Mouse (Mus musculus): ENCODE data around the gene Rlbp1. TPM values are rescaled to one million over a fixed set of nuclear protein-coding genes. Genes with fewer than 3 reads are reported as not detected.

Rlbp1 gene
- polyA plus RNA-seq, 1 experiment from 2014 or later = 0.07 TPM

DNA sequence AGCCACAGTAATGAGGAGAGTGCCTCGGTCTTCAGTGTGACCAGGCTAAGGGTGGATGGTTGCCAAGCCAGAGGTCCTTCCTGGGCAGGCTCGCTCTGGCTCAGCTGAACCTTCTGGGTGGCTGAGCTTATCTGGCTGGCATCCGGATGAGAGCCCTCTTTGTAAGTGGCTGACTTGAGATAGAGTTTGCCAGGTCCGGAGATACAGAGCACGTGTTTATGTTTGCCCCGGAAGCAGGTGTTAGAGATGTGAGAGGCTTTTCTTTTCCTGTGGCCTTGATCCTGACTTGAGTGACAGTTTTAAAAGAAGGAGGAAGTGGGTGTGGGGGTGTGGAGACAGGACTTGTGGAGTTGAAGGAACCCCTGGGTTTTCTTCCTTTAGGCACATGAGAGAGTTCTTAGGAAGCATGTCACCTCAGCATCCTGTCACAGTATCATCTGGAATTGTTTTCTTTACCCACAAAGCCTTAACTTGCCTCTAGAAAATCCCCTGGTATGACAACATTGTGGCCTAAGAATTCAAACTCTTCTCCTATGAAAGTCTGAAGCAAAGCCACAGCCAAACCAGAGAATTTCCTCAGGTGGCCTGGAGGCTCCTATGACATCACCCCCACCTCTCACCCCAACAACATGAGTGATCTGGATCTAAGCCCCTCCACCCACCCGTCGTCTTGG lies 23.3 kb downstream of the Rlbp1 start:
- Histone ChIP-seq H3K4me3 (ENCODE audit: low read depth, low read length) (no peak overlapping the region), H3K27ac (ENCODE audit: low read length) (no peak overlapping the region), H3K36me3 (ENCODE audit: control insufficient read depth, insufficient read depth) (peaks cover 5% of the 10 kb centered on the region), H3K4me2 (ENCODE audit: low read depth, low read length) (no peak overlapping the region), H3K9me3 (replicated peaks; ENCODE audit: control insufficient read depth, low read length) (no peaks in the 10 kb centered on the region), H3K27me3 (ENCODE audit: control insufficient read depth, insufficient read depth, low read depth, low read length) (no peaks in the 10 kb centered on the region), H3K9ac (ENCODE audit: low read depth, low read length) (no peak overlapping the region), H3K4me1 (ENCODE audit: control insufficient read depth, low read depth, low read length) (peaks cover 10% of the 10 kb centered on the region)
- WGBS (ENCODE audit: insufficient replicate concordance) = 22% methylated on average over 8 of the region's 8 CpGs
- peak; percentile 26 for ATAC-seq (ENCODE audit: low read depth)

DNA sequence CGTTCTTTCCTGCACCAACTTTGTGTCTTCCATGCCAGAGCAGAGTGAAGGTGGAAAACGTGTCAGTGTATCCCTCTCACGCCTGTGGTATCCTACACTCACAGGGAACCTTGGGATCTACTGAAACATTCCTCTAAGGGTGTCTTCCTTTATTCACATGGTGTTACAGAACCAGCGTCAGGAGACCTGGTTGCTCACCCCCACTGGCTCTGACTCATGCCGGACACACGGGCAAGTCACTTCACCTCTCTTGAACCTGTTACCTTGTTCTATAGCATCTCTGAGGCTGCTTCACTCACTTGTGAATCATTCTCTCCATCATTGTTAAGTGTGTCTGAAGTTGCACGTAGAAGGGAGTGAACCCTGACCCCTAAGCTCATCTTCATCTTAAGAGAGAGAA lies 24.0 kb downstream of the Rlbp1 start:
- no peak for ATAC-seq (ENCODE audit: low read depth)
- Histone ChIP-seq H3K36me3 (ENCODE audit: control insufficient read depth, insufficient read depth) (peaks cover 5% of the 10 kb centered on the region), H3K27me3 (ENCODE audit: control insufficient read depth, insufficient read depth, low read depth, low read length) (no peaks in the 10 kb centered on the region), H3K4me1 (ENCODE audit: control insufficient read depth, low read depth, low read length) (peaks cover 17% of the 10 kb centered on the region), H3K4me2 (ENCODE audit: low read depth, low read length) (no peak overlapping the region), H3K9me3 (replicated peaks; ENCODE audit: control insufficient read depth, low read length) (no peaks in the 10 kb centered on the region), H3K27ac (ENCODE audit: low read length) (no peak overlapping the region), H3K4me3 (ENCODE audit: low read depth, low read length) (no peak overlapping the region), H3K9ac (ENCODE audit: low read depth, low read length) (no peak overlapping the region)
- 57% methylated on average over 7 of the region's 7 CpGs for WGBS (ENCODE audit: insufficient replicate concordance)

DNA sequence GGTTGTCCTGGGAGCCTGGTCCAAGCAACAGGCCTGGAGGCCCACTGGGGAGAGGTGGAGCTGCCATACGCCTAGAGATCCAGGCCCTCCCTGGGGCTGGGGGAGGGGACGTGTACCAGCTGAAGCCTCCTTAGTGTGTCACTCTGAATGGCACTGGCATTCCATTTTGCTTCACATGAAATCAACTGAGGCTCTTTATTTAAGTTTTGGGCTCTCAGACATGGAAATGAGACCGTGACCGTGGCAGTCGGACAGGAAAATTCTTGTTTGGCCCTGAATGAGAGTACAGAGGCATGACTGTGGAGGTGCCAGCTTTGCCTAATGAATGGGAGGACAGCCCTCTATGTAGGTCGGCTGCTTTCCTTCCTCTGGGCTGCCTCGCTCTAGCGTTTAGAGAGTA lies 24.6 kb downstream of the Rlbp1 start:
- peaks cover 18% of the 10 kb centered on the region for H3K4me1 ChIP-seq (ENCODE audit: control insufficient read depth, low read depth, low read length)
- 74% methylated on average over 8 of the region's 8 CpGs for WGBS (ENCODE audit: insufficient replicate concordance)
- no peak overlapping the region for H3K4me2 ChIP-seq (ENCODE audit: low read depth, low read length)
- H3K27ac ChIP-seq (ENCODE audit: low read length) = no peak overlapping the region
- H3K9me3 ChIP-seq (replicated peaks; ENCODE audit: control insufficient read depth, low read length) = no peaks in the 10 kb centered on the region
- H3K36me3 ChIP-seq (ENCODE audit: control insufficient read depth, insufficient read depth) = peaks cover 5% of the 10 kb centered on the region
- no peak overlapping the region for H3K9ac ChIP-seq (ENCODE audit: low read depth, low read length)
- no peak for ATAC-seq (ENCODE audit: low read depth)
- no peaks in the 10 kb centered on the region for H3K27me3 ChIP-seq (ENCODE audit: control insufficient read depth, insufficient read depth, low read depth, low read length)
- H3K4me3 ChIP-seq (ENCODE audit: low read depth, low read length) = no peak overlapping the region

DNA sequence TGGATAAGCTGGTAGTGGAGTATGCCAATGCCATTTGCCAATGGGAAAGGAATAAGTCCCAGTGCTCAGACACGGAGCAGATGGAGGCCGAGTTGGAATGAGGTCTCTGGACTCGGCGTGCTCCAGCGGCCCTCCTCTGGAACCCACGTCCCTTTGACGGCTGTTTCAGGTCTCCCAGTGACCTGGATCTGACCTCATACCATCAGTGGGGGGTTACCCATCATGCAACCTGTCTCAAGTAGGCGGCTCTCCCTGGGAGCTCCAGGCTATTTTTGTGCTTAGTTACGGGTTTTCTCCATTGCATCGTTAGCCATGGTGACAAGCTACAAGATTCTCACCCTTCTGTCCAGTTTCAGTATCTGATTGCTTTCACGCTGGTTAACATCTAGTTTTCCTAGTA lies 26.8 kb downstream of the Rlbp1 start:
- Histone ChIP-seq H3K4me2 (ENCODE audit: low read depth, low read length) (no peak overlapping the region), H3K36me3 (ENCODE audit: control insufficient read depth, insufficient read depth) (peaks cover 20% of the 10 kb centered on the region), H3K27me3 (ENCODE audit: control insufficient read depth, insufficient read depth, low read depth, low read length) (no peaks in the 10 kb centered on the region), H3K4me3 (ENCODE audit: low read depth, low read length) (no peak overlapping the region), H3K4me1 (ENCODE audit: control insufficient read depth, low read depth, low read length) (peaks cover 18% of the 10 kb centered on the region), H3K27ac (ENCODE audit: low read length) (no peak overlapping the region), H3K9me3 (replicated peaks; ENCODE audit: control insufficient read depth, low read length) (no peaks in the 10 kb centered on the region), H3K9ac (ENCODE audit: low read depth, low read length) (no peak overlapping the region)
- no peak for ATAC-seq (ENCODE audit: low read depth)
- WGBS (ENCODE audit: insufficient replicate concordance) = 84% methylated on average over 11 of the region's 11 CpGs

DNA sequence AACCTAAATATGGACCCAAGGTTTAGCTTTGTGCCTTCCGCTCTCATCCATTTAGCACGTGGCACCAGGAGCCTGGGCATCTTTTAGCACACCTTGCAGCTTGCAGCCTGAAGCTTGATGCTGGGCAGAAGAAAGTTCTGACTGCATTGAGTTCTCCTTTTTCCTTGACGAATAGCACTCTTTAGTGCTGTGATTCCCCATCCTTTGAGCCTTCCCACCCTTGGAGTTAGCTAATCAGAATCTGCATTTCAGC lies 27.7 kb downstream of the Rlbp1 start:
- peaks cover 18% of the 10 kb centered on the region for H3K4me1 ChIP-seq (ENCODE audit: control insufficient read depth, low read depth, low read length)
- peaks cover 26% of the 10 kb centered on the region for H3K36me3 ChIP-seq (ENCODE audit: control insufficient read depth, insufficient read depth)
- no peak overlapping the region for H3K9ac ChIP-seq (ENCODE audit: low read depth, low read length)
- no peaks in the 10 kb centered on the region for H3K27me3 ChIP-seq (ENCODE audit: control insufficient read depth, insufficient read depth, low read depth, low read length)
- ATAC-seq (ENCODE audit: low read depth) = no peak
- no peak overlapping the region for H3K27ac ChIP-seq (ENCODE audit: low read length)
- H3K4me3 ChIP-seq (ENCODE audit: low read depth, low read length) = no peak overlapping the region
- no peaks in the 10 kb centered on the region for H3K9me3 ChIP-seq (replicated peaks; ENCODE audit: control insufficient read depth, low read length)
- H3K4me2 ChIP-seq (ENCODE audit: low read depth, low read length) = no peak overlapping the region
- WGBS (ENCODE audit: insufficient replicate concordance) = 45% methylated on average over 3 of the region's 3 CpGs

DNA sequence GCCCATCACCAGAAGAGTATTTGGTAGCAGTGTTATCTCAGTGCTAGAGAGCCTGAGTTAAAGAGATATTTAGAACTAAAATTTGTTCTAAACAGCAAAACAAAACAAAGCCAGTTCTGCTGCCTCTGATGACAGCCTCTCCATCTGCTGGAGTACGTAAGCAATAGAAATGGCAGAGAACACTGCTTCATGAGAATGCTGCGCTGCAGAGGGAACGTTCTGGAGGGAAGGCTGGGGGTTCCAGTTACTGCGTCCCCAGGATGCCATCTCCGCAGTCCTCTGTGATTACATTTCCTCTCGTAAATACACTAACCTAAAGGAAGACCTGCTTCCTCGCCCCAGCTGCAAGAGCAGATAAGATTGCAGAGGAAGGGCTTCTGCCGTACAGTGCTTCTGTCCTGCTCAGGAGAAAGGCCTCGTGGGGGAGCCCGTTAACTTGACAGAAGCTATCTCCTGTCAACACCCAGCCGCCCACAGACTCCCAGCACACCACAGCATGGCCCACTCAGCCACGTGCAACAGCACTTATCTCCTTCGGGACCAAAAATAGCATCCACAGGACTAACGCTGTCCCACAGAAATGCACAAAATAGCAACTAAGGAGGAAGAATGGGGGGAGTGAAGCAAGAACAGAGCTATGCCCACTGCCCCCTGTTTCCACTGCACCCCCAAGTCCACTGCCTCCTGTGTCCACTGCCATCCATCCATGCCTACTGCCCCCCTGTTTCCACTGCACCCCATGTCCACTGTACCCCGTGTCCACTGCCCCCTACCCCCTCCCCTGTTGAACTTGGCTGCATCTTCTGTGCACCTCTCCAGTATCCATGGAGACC lies 28.3 kb downstream of the Rlbp1 start:
- peaks cover 29% of the 10 kb centered on the region for H3K36me3 ChIP-seq (ENCODE audit: control insufficient read depth, insufficient read depth)
- no peaks in the 10 kb centered on the region for H3K9me3 ChIP-seq (replicated peaks; ENCODE audit: control insufficient read depth, low read length)
- no peak overlapping the region for H3K9ac ChIP-seq (ENCODE audit: low read depth, low read length)
- 9% methylated on average over 15 of the region's 15 CpGs for WGBS (ENCODE audit: insufficient replicate concordance)
- peaks cover 18% of the 10 kb centered on the region for H3K4me1 ChIP-seq (ENCODE audit: control insufficient read depth, low read depth, low read length)
- H3K4me2 ChIP-seq (ENCODE audit: low read depth, low read length) = no peak overlapping the region
- H3K4me3 ChIP-seq (ENCODE audit: low read depth, low read length) = no peak overlapping the region
- H3K27me3 ChIP-seq (ENCODE audit: control insufficient read depth, insufficient read depth, low read depth, low read length) = no peaks in the 10 kb centered on the region
- H3K27ac ChIP-seq (ENCODE audit: low read length) = no peak overlapping the region
- peak; percentile 88 for ATAC-seq (ENCODE audit: low read depth)

DNA sequence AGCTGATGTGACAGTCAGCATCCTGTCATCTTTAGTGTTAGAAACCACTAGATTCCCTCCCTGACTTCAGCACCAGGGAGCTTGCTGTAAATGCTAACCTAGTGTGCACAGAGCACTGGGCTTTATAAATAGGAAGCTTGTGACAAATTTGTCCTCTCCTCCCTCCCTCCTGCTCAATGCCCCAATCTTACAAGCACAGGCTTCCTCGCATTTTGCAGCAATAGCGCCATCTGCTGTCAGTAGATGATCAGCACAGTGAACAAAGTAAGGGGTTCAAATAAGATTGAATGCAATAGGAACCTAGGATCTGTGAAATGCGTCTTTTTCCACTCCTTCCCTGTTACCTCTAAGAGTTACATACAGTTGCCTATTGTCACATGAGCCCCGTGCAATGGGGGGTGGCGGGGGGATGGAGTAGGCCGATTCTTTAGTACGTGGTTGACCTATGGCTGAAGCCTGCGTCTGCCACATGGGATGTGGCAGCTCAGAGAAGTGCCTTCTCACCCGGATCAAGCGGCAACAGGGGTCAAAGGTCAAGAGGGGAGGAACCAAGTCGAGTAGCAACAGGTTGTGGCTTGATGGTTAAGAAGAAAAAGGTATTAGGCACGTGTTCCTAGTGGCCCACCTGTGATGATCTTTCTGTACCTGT lies 37.0 kb downstream of the Rlbp1 start:
- 46% methylated on average over 12 of the region's 12 CpGs for WGBS (ENCODE audit: insufficient replicate concordance)
- peaks cover 39% of the 10 kb centered on the region for H3K36me3 ChIP-seq (ENCODE audit: control insufficient read depth, insufficient read depth)
- H3K4me1 ChIP-seq (ENCODE audit: control insufficient read depth, low read depth, low read length) = no peaks in the 10 kb centered on the region
- H3K27ac ChIP-seq (ENCODE audit: low read length) = no peak overlapping the region
- no peak overlapping the region for H3K9ac ChIP-seq (ENCODE audit: low read depth, low read length)
- no peaks in the 10 kb centered on the region for H3K27me3 ChIP-seq (ENCODE audit: control insufficient read depth, insufficient read depth, low read depth, low read length)
- H3K9me3 ChIP-seq (replicated peaks; ENCODE audit: control insufficient read depth, low read length) = no peaks in the 10 kb centered on the region
- no peak for ATAC-seq (ENCODE audit: low read depth)
- no peak overlapping the region for H3K4me3 ChIP-seq (ENCODE audit: low read depth, low read length)
- H3K4me2 ChIP-seq (ENCODE audit: low read depth, low read length) = no peak overlapping the region

DNA sequence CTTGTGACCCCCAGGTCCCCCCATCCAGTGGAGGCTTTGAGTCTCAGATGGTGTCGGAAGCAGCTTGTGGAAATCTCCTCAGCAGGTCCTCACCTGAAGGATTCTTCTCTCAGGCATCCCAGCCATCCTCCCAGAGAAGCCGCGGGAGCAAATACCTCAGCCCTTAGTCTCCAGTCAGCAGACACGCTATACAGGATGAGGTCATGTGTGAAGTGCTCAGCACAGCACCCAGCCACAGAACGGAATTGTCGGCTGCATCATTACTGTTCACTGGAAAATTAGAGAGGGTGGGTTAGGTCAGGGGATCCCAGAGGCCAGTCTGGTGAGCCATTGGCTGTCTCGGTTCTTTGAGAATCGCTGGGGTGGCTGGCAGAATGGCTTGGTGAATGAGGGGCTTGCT lies 38.0 kb downstream of the Rlbp1 start:
- H3K9ac ChIP-seq (ENCODE audit: low read depth, low read length) = no peak overlapping the region
- H3K36me3 ChIP-seq (ENCODE audit: control insufficient read depth, insufficient read depth) = peaks cover 31% of the 10 kb centered on the region
- no peak for ATAC-seq (ENCODE audit: low read depth)
- no peak overlapping the region for H3K27ac ChIP-seq (ENCODE audit: low read length)
- no peak overlapping the region for H3K4me3 ChIP-seq (ENCODE audit: low read depth, low read length)
- no peaks in the 10 kb centered on the region for H3K27me3 ChIP-seq (ENCODE audit: control insufficient read depth, insufficient read depth, low read depth, low read length)
- no peaks in the 10 kb centered on the region for H3K9me3 ChIP-seq (replicated peaks; ENCODE audit: control insufficient read depth, low read length)
- H3K4me1 ChIP-seq (ENCODE audit: control insufficient read depth, low read depth, low read length) = no peaks in the 10 kb centered on the region
- WGBS (ENCODE audit: insufficient replicate concordance) = 83% methylated on average over 8 of the region's 8 CpGs
- H3K4me2 ChIP-seq (ENCODE audit: low read depth, low read length) = no peak overlapping the region

Measured in liver, embryonic 16.5 days (tissue).